Mouse (Mus musculus) adrenal gland, adult 18-20 months (tissue): ENCODE measurements around the gene Pde2a. TPM values are rescaled to one million over a fixed set of nuclear protein-coding genes. Genes with fewer than 3 reads are reported as not detected.
A peak's percentile ranks its signal among the peaks of the same experiment; 100 is the strongest.

Experiments used
- DNase-seq, 2 experiments: peaks; one replicate each; pipeline ENCODE4 v3.0.0; 2021 to 2022; ENCODE audit warnings: low spot score in 2 of 2
- total RNA-seq, 2 experiments: library from RNA; stranded (reverse); gene quantifications; 1 replicate in 1 of 2; 2 replicates in 1 of 2; pipeline ENCODE4 v1.2.3; 2021

Gene Pde2a
- total RNA-seq, 2 experiments from 2014 or later, result 157 to 186 TPM

DNA sequence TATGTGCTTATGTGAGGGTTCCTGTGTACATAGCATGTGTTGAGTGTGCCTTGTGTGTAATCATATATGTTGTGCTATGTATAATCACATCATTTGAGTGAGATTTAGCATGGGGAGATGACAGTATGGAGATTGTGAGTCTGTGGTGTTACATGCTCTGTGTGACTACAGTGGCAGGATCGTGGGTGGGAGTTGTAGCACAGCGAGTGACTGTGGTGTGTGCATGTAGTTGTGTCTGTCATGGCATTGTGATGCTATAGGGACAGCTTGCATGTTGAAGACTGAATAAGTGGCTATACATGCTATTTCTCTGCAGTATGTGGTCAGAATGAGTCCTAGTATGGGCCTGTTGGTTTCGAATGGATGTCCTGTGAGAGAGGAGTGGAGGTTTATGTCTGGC, 31.2 kb downstream of the Pde2a start:
- DNase-seq, result no peak

DNA sequence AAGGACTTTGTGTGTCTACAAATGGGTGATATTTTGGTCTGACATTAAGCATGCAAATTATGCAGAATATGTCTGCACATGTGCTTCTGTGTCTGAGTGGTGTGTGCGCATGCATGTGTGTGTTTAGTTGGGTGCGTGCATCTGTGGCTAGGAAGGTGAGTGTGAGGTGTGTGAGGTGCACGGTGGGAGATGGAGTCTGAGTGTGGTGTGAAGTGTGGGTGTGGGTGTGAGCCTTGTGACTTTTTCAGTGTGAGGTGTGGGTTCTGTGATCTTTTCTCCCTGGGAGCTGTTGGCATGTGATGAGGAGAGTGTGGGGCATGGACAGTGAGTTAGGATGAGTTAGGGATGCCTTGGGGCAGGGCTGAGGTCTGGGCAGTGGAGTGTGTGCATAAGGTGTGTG, 31.8 kb downstream of the Pde2a start:
- DNase-seq, result no peak

DNA sequence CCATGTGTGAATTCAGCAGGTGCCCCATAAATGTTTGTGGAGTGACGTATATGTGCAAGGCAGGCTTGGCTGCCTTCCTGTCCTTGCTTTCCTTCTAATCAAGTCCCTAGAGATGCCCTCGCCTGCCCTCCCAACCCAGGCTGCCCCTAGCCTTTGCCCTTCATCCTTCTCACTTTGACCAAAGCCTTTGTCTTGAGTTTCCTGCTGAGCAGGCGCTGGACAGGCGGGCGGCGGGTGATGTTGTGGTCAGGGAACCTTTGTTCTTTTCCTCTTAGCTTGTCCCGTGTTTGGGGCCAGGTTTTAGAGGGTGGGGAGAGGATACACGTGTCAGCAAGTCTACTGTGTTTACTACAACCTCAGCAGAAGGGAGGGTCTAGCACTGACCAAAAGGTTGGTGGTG, 32.2 kb downstream of the Pde2a start:
- DNase-seq, result peak in 1 of 2 experiments; percentile 40

DNA sequence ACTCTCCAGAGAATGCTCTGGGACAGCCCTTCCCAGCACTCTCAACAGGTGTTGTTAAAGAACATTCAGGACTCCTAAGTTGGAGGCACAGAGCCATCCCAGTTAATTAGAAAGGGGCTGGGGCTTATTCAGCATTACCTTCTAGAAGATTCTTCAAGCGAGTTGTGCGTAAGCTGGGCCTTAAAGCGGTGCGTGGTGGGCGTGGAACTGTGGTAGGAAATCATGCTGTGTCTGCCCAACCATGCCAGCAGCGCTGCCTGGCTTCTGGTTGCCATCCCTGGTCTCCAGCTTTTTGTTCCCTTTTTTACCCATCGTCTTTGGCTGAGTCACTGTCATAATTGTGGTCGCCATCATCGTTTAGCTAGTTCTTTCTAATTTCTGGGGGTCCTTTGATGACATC, 33.0 kb downstream of the Pde2a start:
- no peak for DNase-seq

DNA sequence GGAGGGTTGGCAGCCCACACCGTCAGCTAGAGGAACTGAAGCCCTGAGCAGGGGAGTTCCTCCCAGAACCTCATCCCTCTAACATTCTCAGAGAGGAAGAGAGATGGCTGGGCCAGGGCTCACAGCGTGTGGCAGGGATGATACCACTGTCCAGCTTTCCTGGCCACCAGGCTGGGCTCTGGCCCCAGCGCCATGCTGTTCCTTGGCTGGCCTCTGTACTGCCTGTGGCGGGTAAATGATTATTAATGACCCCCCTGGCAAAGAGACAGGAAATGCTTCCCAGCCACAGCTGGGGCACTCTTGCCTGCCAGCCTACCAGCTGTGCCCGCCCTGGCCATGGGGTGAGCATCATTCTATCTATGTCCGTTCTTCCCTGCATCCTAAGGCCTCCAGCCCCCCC, 33.6 kb downstream of the Pde2a start:
- peak in 1 of 2 experiments; percentile 22 for DNase-seq

DNA sequence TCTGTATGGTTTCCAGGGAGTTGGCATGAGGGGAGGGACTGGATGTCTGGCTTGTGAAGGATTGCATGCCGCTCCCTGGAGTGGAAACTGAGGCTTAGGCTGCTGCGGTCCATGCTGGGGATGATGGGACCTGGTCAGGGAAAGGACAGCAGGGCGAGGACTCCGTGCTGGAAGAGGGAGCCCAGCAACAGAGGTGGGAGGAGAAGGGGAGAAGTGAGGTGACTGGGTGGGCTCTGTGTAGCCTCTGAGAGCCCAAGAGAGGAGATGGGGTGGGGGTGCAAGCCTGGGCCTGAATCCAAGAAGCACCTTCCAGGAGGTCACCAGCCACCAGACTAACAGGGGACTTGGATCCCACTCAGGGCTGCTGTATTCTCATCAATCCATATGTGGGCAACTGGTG, 34.8 kb downstream of the Pde2a start:
- DNase-seq, result peak in 1 of 2 experiments; percentile 5

DNA sequence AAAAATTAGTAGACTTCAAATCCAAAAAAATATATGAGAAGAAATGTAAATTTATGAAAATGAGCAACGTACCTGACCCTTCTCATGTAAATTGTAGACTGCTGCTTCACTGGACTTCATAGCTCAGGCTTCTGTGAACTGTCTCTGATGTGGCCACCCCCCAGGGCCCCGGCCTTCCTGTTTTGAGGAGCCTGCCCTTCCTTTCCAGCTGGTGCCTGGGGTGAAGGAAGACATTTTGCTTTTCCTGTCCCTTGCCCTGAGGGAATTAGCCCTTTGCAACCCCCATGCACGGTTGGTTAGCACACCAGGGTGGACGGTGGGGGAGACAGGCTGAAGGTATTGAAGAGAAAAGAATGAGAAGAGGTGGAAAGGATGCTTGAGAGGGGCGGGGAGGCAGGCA, 35.3 kb downstream of the Pde2a start:
- DNase-seq, result peak in 1 of 2 experiments; percentile 5

DNA sequence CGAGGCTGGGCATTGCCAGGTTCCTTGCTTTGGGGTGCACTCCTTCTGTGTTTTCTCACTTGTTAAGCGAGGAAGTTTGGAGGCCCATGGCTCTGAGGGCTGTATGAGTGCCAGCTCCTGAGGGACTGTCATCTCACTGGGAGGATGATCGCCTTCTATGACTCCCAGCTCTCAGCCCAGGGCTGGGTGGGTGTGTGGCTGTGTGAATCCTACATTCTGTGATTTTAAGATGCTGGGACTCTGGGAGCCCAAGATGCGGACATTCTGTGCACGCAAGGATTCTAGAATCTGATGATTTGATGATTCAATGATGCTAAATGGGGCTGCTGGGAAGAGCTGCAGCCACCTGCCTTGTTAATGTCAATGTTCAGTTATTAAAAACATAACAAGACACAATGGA, 35.8 kb downstream of the Pde2a start:
- DNase-seq, result no peak

DNA sequence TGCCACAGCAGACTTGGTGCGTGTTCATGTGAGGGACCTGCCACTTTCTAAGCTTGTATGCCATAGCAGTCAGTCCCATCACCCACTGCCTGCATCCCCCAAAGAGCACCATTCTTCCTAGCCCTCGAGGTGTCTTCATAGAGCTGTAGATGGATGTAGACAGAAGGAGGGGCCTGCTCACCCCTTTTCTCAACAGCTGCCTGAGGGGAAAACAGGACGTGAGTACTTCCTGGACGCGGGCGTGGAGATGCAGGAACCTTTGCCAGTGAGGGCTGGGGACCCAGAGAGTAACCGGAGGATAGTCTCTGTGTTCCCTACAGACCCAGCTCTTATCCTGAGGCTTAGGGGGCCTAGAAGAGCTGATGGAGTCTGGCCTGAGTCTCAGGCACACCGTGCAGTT, 36.3 kb downstream of the Pde2a start:
- peak in 1 of 2 experiments; percentile 9 for DNase-seq

DNA sequence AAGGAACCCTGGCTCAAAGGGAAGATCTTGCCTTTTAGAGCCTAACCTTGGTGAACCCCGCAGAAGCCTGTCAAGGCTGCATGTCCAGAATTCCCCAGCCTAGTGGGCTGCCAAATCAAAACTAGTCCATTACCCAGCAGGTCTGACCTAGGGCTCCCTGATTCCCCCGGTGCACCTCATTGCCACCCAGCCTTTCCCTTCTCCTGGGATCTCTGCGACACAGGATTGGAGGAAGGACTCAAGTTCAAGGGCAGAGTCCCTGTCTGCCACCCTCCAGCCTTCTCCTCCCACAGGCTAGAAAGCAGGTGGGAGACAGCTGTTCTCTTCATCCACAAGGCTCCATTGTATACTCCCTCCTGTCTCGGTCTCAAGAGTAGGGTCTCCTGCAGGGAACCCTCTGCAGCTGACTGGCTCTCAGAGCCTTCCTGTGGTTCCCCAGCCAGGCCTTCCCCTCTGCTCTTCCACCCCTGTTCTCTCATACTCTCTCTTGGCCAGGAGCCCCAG, 36.8 kb downstream of the Pde2a start:
- peak in 1 of 2 experiments; percentile 5 for DNase-seq

DNA sequence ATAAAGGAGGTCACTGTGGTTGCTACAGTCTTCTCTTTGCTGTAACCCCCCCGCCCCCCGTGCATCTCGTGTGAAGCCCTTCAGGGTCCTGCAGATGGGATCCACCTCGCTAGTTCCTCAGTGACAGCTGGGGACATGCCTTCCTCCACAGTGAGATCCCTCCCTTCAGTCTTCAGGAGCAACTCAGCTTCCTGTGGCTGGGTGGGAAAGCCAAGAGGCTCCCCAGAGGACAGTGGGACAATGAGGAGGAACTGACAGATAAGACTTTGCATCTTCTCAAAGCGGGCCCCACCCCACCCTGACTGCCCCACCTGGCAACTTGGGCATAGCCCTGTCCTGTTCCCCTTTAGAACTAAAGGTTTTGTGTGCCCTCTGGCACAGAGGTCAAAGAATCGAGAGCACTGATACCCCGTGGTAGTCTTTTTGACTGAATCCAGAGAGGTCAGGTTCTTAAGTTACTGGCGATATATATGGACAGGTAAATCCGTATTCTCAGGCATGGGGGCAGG, 37.9 kb downstream of the Pde2a start:
- peak in 1 of 2 experiments; percentile 2 for DNase-seq

DNA sequence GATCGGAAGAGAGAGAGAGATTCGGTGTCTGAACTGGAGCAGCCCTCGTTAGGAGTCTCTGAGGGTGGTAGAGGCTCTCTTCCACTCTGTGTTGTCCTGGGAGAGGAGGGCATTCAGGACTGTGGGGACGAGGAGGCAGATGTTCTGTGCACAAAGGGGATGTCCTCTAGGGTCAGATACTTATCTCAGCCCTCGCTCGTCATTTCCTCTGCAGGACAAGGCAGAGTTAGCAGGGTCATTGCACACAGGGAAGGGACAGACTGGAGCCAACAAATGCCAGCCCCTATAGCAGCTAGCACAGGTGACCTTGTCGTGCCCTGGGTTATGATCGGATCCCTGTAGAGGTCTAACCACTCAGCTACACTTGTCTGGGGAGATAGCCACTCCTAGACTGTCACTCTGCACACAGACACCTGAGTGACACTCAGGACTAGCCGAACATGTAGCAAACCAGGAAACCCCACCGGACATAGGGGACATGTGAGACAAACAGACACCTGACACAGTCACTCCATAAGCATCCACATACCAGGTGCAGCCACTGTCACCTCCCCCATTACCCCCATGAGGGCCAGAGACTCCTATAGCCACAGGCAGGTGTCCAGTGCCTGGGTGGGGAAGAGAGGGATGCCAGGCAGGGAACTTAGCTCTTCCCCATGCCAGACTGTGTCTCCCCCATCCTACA, 38.6 kb downstream of the Pde2a start:
- peak in 1 of 2 experiments; percentile 3 for DNase-seq

DNA sequence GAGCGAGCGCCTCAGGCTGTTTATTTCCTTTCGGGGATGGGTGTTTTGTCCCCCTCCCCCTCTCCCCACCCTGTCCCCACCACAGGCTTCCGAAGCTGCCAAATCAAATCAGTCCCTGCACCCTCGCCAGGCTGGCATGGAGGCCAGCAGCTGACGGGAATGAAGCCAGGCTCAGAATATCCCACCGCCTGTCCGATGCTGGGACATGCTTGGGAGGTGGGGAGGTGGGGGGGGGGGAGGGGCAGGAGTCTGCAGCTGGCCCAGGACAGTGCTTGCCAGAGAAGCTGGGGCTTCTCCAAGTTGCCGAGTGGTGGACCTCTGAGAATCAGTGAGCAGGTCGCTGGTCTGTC, 39.1 kb downstream of the Pde2a start:
- peak in 1 of 2 experiments; percentile 18 for DNase-seq

DNA sequence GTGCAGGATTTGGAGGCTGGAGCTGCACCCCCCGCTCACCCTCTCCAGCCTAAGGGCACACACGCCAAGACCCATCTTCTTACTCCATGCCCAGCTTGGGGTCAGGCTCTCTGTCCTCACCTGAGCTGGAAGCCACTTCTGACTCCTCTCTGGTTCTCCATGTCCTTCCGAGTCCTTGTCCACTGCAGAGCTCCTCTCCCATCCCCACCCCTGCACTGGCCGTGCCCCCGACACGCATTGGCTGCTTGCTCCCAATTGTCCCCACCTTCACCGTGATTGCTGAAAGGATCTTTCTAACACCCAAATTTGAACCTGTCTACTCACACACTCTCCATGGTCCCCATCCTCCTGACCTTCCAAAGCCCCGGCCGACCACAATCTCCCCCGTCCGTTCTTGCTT, 40.1 kb downstream of the Pde2a start:
- peak in 1 of 2 experiments; percentile 21 for DNase-seq

DNA sequence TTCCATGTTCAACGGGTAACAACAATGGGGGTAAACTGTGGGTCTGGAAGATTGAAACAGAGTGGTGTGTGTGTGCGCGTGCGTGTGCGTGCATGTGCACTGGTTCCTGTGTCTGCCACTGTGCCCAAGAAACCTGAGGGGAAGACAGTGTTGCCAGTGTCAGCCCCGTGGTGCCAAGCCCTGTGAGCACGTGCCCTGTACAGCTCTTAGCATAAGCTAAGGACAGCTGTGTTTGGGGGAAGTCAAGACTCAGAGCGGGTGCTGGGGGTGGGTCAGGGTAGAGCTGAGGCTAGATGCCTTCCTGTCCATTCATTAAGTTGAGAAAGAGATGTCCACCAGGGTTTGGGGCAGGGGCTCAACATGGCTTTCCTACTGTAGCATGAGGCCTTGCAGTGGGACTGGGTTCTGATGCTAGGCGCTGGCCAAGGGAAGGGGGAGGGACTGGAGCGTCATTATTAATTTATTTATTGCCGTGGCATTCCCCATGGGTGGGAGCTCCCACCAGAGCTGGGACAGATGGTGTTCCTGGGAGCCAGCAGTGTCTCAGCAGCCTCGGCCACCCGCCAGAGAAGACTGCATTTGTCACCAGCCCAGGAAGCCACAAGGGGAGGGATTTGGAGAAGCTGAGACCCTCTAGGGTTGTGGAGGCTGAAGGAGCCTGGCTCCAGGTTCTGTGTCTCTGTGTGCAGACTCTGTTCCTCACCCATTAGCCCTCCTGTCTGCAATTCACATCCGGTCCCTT, 41.0 kb downstream of the Pde2a start:
- no peak for DNase-seq

DNA sequence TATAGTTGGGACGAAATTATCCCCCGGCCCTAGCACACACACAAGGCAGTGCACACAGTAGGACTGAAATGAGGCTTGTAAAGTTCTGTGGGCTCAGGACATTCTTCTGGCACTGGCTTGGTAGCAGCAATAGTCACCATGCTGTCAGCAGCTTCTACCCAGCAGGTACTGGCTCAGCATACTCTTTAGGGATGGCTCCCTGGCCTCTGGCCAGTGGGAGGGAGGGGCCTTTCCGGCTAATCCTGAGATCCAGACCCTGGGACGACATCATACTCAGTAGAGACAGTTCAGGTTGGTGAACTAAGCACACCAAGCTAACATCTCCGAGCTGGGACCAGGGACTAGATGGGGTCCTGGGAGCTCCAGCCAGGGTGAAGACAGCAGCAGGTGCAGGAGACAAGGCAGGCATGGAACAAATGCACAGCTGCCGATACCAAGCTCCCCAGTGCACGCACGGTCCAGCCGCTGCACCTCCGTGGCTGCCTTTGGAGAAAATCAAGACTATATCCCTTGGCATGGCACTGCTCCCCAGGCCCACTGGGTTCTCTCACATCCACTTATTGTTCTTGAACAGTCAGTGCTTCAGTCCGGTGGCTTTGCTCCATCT, 42.3 kb downstream of the Pde2a start:
- DNase-seq, result peak in 1 of 2 experiments; percentile 17

DNA sequence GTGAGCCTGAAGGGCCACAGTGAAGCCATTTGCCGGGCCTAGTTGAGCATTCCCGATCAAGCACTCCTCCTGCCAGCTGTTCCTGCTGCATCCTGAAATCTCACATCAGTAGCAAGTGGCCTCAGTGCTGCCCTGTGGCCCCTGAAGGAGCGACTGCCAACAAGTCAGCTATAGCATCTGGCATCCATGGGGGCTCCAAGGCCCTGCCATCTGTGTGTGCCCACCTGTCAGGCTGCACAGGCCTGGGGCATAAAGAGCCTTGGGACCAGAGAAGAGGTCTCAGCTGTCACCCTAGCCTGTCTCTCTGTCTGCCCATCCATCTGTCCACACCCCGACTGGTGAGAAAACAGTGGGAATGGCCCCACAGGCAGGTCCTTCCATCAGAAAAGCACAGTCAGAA, 43.4 kb downstream of the Pde2a start:
- DNase-seq, result peak in 1 of 2 experiments; percentile 20

DNA sequence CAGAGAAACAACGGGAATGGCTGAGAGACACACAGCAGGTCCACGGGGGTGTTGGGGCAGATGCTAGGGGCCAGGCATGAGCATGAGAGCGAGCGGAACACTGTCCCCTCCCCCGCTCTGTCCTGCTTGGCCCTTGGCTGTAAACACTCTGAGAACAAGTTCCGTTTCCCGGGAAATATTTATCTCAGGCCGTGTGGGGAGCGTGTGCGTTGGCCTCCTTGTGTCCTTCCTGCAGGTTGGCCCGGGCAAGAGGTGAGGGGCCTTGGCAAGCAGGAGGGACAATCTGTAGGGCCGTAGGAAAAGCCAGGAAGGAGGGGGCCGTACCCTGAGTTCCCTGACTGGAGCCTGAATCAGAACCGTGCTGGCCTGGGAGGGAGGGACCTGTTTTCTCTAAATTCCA, 43.9 kb downstream of the Pde2a start:
- peak in 1 of 2 experiments; percentile 37 for DNase-seq

DNA sequence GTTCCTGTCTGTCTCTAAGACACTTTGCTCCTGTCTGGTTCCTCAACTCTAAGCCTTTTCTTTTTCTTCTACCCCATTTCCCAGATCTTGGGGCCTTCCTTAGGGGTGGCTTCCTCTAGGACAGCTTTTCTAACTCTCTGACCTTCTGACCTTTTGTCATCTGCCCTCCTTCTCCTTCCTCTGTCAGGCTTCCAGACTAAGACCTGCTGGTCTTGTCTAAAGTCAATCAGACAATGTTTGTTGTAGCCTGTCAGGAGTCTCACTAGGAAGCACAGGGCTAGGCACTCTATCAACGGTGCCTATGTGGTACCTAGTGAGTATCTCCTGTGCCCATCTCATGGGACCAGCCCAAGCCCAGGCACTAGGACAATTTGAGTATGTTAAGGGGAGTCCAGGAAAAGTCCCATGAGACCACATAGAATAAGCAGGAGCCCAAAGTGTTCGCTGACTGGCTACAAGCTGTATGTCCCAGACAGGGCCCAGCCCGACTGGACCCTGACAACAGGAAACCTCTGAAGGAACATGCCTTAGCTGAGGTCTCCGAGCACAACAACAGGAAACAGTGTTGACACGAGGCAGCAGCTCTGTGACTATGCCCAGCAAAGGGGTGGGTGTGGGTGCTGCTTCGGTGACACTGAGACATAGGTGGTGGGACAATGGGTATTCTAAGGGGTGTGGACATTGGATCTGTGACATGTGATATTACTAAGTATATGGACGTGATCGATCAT, 44.5 kb downstream of the Pde2a start:
- DNase-seq, result peak in 1 of 2 experiments; percentile 27

DNA sequence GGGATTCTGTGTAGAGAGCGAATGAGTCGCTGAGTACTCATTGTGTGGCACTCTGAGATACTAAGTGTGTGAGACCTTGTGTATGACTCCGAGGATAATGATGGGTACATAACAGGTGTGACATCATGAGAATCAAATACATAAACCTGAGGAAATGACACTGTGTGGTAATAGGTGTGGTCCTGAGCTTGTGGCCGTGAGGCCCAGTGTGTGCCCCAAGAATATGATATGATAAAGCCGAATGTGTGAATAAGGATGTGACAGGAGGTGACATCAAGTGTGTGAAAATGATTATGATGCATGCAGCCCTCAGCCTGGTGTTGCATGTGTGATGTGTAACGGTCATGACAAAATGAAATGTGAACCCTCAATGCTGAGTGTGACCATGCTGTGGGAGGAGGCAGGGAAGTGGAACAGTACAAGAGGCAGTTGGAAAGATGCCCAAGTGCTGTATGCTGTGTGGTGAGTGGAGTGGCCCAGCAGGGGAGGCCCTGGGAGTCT, 45.1 kb downstream of the Pde2a start:
- DNase-seq, result peak in 1 of 2 experiments; percentile 22

DNA sequence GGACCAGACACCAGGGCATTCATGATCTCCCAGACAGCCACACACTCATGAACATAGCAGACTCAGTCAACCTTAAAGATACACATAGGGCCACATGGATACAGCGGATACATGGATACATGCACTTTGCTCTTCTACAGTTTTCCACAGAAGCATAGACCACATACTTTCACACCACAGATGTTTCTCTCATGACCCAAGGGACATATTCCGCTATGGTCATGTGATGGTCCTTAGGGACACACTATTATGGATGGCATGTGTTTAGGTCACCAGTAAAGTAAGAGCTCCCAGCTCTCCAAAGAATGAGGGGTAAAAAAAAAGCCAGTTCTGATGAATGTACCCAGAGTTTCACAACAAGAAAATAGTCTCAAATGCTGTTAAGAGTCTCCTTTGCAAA, 49.9 kb downstream of the Pde2a start:
- no peak for DNase-seq
